Mouse (Mus musculus) ES-Bruce4 (cell line): ENCODE data around the gene Myo1e.

Experiments
- CTCF ChIP-seq: IDR thresholded peaks from one replicate; pipeline ENCODE4 v1.8.1; 2011; ENCODE audit warnings: low read depth, low read length
- POLR2A ChIP-seq: IDR thresholded peaks from one replicate; pipeline ENCODE4 v1.8.1; 2011; ENCODE audit warnings: low read length; ENCODE audit not compliant: insufficient read depth

DNA sequence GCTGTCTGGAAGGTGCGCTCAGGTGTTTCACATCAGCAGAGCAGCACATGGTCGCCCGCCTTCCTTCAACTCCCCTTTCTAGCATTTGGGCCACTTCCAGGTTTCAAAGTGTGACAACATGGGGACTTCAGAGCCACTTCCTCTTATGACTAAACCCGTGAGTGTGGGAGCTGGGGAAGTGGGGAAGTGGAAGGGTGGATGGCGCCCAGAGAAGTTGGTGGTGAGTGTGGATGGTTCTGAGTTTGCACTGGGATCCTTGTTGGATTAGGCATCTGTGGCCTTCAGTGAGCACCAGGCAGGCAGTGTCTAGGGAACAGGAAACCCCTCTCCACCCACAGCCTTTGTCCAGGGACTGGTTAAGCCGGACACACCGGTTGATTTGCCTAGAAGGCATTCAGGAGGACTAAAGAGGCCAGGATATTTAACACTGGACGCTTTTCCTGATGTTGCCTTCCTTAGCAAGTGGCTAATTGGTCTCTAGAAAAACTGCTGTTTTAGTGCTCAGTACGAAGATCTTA lies 53.2 kb downstream of the Myo1e start:
- TF ChIP-seq CTCF = no peak
- TF ChIP-seq POLR2A = no peak
